Mouse (Mus musculus) myocyte (in vitro differentiated cells): ENCODE data around the gene Dnmt3a. TPM values are rescaled to one million over a fixed set of nuclear protein-coding genes. Genes with fewer than 3 reads are reported as not detected.

ENCODE experiments used
- H3K27me3 ChIP-seq: one replicate; pipeline ENCODE4 v1.6.1; 2011; ENCODE audit not compliant: control insufficient read depth, insufficient read depth, insufficient read length
- H3K36me3 ChIP-seq: one replicate; pipeline ENCODE4 v1.6.1; 2011; ENCODE audit not compliant: control insufficient read depth, insufficient read depth
- H3K4me2 ChIP-seq: one replicate; pipeline ENCODE4 v1.6.1; 2011; ENCODE audit warnings: low read depth, control low read depth
- H3K4me3 ChIP-seq: one replicate; pipeline ENCODE4 v1.5.1; 2011; ENCODE audit warnings: mild to moderate bottlenecking, control low read depth, moderate library complexity
- H3K79me2 ChIP-seq: one replicate; pipeline ENCODE4 v1.6.1; 2011; ENCODE audit not compliant: control insufficient read depth, insufficient read depth
- H3ac ChIP-seq: one replicate; pipeline ENCODE4 v1.6.1; 2011; ENCODE audit not compliant: control insufficient read depth, insufficient read length
- CEBPB ChIP-seq: IDR thresholded peaks from 2 replicates; pipeline ENCODE4 v1.6.1; 2011; ENCODE audit warnings: mild to moderate bottlenecking, moderate library complexity; ENCODE audit not compliant: poor library complexity, insufficient read depth, severe bottlenecking
- E2F4 ChIP-seq: IDR thresholded peaks from one replicate; pipeline ENCODE4 v1.6.1; 2011; ENCODE audit warnings: mild to moderate bottlenecking, control low read depth, moderate library complexity; ENCODE audit not compliant: insufficient read depth
- MAX ChIP-seq: IDR thresholded peaks from one replicate; pipeline ENCODE4 v1.6.1; 2011; ENCODE audit warnings: low read depth, mild to moderate bottlenecking, control low read depth
- MYOD1 ChIP-seq, 3 experiments: IDR thresholded peaks; one replicate each; pipeline ENCODE4 v1.6.1; 2011; ENCODE audit warnings: control low read depth in 2 of 3, low read depth in 2 of 3, mild to moderate bottlenecking in 2 of 3, moderate library complexity in 1 of 3; ENCODE audit not compliant: insufficient read length in 2 of 3, control insufficient read depth in 1 of 3
- MYOG ChIP-seq, 3 experiments: IDR thresholded peaks; one replicate each; pipeline ENCODE4 v1.6.1; 2011; ENCODE audit warnings: control low read depth in 2 of 3, low read depth in 2 of 3, mild to moderate bottlenecking in 2 of 3; ENCODE audit not compliant: insufficient read length in 2 of 3, control insufficient read depth in 1 of 3, insufficient read depth in 1 of 3
- POLR2A ChIP-seq: IDR thresholded peaks from one replicate; pipeline ENCODE4 v1.6.1; 2011; ENCODE audit warnings: low read depth, mild to moderate bottlenecking, control low read depth, moderate library complexity; ENCODE audit not compliant: insufficient read length
- POLR2AphosphoS2 ChIP-seq: IDR thresholded peaks from one replicate; pipeline ENCODE4 v1.6.1; 2011; ENCODE audit warnings: low read depth, control low read depth; ENCODE audit not compliant: insufficient read length
- REST ChIP-seq: IDR thresholded peaks from one replicate; pipeline ENCODE4 v1.6.1; 2011; ENCODE audit warnings: mild to moderate bottlenecking, control low read depth, moderate library complexity; ENCODE audit not compliant: insufficient read depth, insufficient read length
- SRF ChIP-seq: IDR thresholded peaks from one replicate; pipeline ENCODE4 v1.6.1; 2011; ENCODE audit warnings: low read depth; ENCODE audit not compliant: control insufficient read depth, insufficient read length
- TCF12 ChIP-seq: IDR thresholded peaks from one replicate; pipeline ENCODE4 v1.6.1; 2011; ENCODE audit warnings: mild to moderate bottlenecking, control low read depth; ENCODE audit not compliant: poor library complexity, insufficient read depth, severe bottlenecking
- TCF3 ChIP-seq: IDR thresholded peaks from one replicate; pipeline ENCODE4 v1.6.1; 2011; ENCODE audit warnings: low read depth, control low read depth; ENCODE audit not compliant: insufficient read length
- USF1 ChIP-seq: IDR thresholded peaks from one replicate; pipeline ENCODE4 v1.6.1; 2011; ENCODE audit warnings: low read depth, mild to moderate bottlenecking, control low read depth, moderate library complexity
- polyA plus RNA-seq: library from polyadenylated mRNA; unstranded; fragments of >200 nt; fragmentation: generic; extraction: Trizol; gene quantifications from one replicate; pipeline ENCODE4 v1.2.1, GENCODE M21; 2012; ENCODE audit warnings: missing spikeins

The Dnmt3a gene
- polyA plus RNA-seq, 1 experiment, result 4.6 TPM

DNA sequence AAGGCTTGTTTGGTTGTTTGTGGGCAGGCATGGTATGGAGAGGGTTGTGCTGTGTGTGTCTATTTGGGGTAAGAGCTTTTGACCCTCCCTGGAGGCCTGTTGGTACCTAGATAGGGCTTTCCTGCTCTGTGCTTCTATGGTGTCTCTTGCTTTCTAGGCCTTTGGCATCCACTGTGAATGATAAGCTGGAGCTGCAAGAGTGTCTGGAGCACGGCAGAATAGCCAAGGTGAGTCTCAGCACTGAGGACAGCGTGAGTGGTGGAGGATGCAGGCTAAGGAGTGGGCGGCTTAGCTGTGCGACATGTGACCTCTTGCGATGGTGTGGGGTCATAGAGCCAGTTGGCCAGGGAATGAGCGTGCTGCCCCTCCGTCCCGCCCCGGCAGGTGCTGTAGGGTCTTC, 99.6 kb downstream of the Dnmt3a start:
- Histone ChIP-seq H3K36me3 (peaks cover 3% of the 10 kb centered on the region), H3K79me2 (no peaks in the 10 kb centered on the region), H3K4me2 (no peak overlapping the region), H3K27me3 (no peaks in the 10 kb centered on the region), H3K4me3 (no peak overlapping the region), H3ac (no peak overlapping the region)
- TF ChIP-seq TCF3 (no peak), MYOG (IDR thresholded peaks at IDR 0.05; ENCODE audit: control insufficient read depth in 1 of 3, insufficient read depth in 1 of 3, insufficient read length in 2 of 3, low read depth in 2 of 3) (no peak), SRF (no peak), E2F4 (no peak), USF1 (no peak), CEBPB (no peak), MAX (no peak), POLR2A (no peak), MYOD1 (IDR thresholded peaks at IDR 0.05; ENCODE audit: control insufficient read depth in 1 of 3, insufficient read length in 2 of 3, low read depth in 2 of 3) (no peak), POLR2AphosphoS2 (no peak), REST (no peak)

GRCm38 (mm10) chr12:3906308-3906707, 100.5 kb downstream of the Dnmt3a start:
- Histone ChIP-seq H3K79me2 (no peaks in the 10 kb centered on the region), H3K27me3 (no peaks in the 10 kb centered on the region), H3K4me2 (no peak overlapping the region), H3K36me3 (peaks cover 3% of the 10 kb centered on the region), H3K4me3 (no peak overlapping the region), H3ac (no peak overlapping the region)
- TF ChIP-seq SRF (no peak), POLR2AphosphoS2 (no peak), POLR2A (no peak), MAX (no peak), REST (no peak), USF1 (no peak), MYOD1 (IDR thresholded peaks at IDR 0.05; ENCODE audit: control insufficient read depth in 1 of 3, insufficient read length in 2 of 3, low read depth in 2 of 3) (no peak), TCF12 (no peak), CEBPB (no peak), TCF3 (no peak), E2F4 (no peak), MYOG (IDR thresholded peaks at IDR 0.05; ENCODE audit: control insufficient read depth in 1 of 3, insufficient read depth in 1 of 3, insufficient read length in 2 of 3, low read depth in 2 of 3) (no peak)

- Histone ChIP-seq H3K4me3 (no peak overlapping the region), H3K36me3 (peaks cover 3% of the 10 kb centered on the region)
- TF ChIP-seq CEBPB, result no peak
- TF ChIP-seq TCF12, result no peak
- no peak for TF ChIP-seq SRF
- TF ChIP-seq TCF3, result no peak
- TF ChIP-seq E2F4, result no peak
- TF ChIP-seq MYOD1 (IDR thresholded peaks at IDR 0.05; ENCODE audit: control insufficient read depth in 1 of 3, insufficient read length in 2 of 3, low read depth in 2 of 3), result no peak
- TF ChIP-seq MAX, result no peak
These were observed 101.2 kb downstream of the Dnmt3a start for GRCm38 (mm10) chr12:3907008-3907407.

GRCm38 (mm10) chr12:3907418-3907817, 101.6 kb downstream of the Dnmt3a start:
- no peak overlapping the region for H3K4me2 ChIP-seq
- H3K4me3 ChIP-seq, result no peak overlapping the region
- H3K79me2 ChIP-seq, result no peaks in the 10 kb centered on the region
- H3K36me3 ChIP-seq, result no peaks in the 10 kb centered on the region
- H3K27me3 ChIP-seq, result no peaks in the 10 kb centered on the region
- no peak overlapping the region for H3ac ChIP-seq
- TF ChIP-seq POLR2A, result no peak
- TF ChIP-seq E2F4, result no peak
- no peak for TF ChIP-seq TCF12
- no peak for TF ChIP-seq MYOD1 (IDR thresholded peaks at IDR 0.05; ENCODE audit: control insufficient read depth in 1 of 3, insufficient read length in 2 of 3, low read depth in 2 of 3)
- no peak for TF ChIP-seq TCF3
- no peak for TF ChIP-seq SRF
- TF ChIP-seq USF1, result no peak
- no peak for TF ChIP-seq REST
- no peak for TF ChIP-seq CEBPB
- no peak for TF ChIP-seq POLR2AphosphoS2
- TF ChIP-seq MAX, result no peak
- no peak for TF ChIP-seq MYOG (IDR thresholded peaks at IDR 0.05; ENCODE audit: control insufficient read depth in 1 of 3, insufficient read depth in 1 of 3, insufficient read length in 2 of 3, low read depth in 2 of 3)

More at GRCm38 (mm10) chr12:3907008-3907407, 101.2 kb downstream of the Dnmt3a start:
- Histone ChIP-seq H3ac (no peak overlapping the region), H3K27me3 (no peaks in the 10 kb centered on the region), H3K4me2 (no peak overlapping the region), H3K79me2 (no peaks in the 10 kb centered on the region)

DNA sequence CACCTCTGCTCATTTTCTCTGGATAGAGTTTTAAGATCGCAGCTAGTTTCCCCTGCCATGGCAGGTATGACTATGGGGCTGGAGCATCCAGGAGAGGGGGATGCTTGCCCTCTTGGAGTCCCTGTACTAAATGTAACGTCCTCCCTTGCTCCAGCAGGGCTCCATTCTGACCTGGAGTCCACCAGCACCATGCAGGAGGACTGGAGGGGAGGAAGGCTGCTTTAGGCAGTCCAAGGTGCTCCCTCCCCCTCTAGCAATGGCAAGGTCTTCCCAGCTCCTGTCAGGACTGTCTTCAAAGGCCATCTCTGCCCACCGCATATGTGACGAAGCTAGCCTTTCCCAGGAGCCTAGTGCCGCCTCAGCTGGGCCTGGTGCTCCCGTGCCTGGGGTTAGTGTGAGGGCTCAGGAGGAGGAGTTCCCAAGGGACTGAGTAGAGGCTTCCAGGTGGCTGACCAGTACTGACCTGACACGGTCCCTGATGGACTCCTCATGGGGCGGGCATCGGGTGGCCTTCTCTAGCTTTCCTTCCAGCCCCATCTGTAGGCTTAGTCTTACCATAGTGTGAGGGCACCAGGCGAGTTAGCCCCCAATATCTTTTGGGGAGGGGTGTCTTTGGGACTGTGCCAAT, 104.8 kb downstream of the Dnmt3a start:
- TF ChIP-seq CEBPB, result no peak
- no peak for TF ChIP-seq MAX
- no peak for TF ChIP-seq POLR2A
- TF ChIP-seq POLR2AphosphoS2, result no peak
- no peak for TF ChIP-seq USF1
- TF ChIP-seq SRF, result no peak
- TF ChIP-seq TCF12, result no peak
- no peak for TF ChIP-seq E2F4
- TF ChIP-seq MYOG (IDR thresholded peaks at IDR 0.05; ENCODE audit: control insufficient read depth in 1 of 3, insufficient read depth in 1 of 3, insufficient read length in 2 of 3, low read depth in 2 of 3), result no peak
- TF ChIP-seq MYOD1 (IDR thresholded peaks at IDR 0.05; ENCODE audit: control insufficient read depth in 1 of 3, insufficient read length in 2 of 3, low read depth in 2 of 3), result no peak
- no peak for TF ChIP-seq TCF3

More for the DNA sequence above, 104.8 kb downstream of the Dnmt3a start:
- H3K4me2 ChIP-seq, result no peak overlapping the region
- H3K4me3 ChIP-seq, result no peak overlapping the region
- H3K36me3 ChIP-seq, result no peaks in the 10 kb centered on the region
- no peaks in the 10 kb centered on the region for H3K79me2 ChIP-seq
- no peaks in the 10 kb centered on the region for H3K27me3 ChIP-seq
- H3ac ChIP-seq, result no peak overlapping the region
